Mouse (Mus musculus): ENCODE measurements around the gene Lmod1.

Gene Lmod1

DNA sequence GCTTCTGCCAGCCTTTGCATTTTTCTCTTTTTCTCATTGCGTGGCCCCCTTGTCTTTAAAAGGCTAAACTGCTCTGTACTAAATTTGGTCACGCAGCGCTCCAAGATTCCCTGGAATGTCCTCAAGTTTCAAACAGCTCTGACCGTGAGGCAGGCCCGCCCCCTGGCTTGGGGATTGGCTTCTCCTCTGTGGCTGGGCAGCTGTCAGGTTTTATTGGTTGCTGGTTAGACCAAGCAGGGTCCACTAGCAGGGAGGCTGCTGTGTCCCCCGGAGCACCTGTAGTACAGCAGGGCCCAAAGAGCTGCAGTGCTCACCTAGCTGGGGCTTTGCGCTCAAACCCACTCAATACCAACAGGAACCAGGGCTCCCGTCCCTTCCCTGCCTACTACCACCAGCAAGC lies at the start of gene Lmod1:
Lmod1 (plus strand) TSS at position 237 of the 400 bp plus-strand sequence.
- peak; percentile 46 for DNase-seq (ENCODE audit: low spot score)

DNA sequence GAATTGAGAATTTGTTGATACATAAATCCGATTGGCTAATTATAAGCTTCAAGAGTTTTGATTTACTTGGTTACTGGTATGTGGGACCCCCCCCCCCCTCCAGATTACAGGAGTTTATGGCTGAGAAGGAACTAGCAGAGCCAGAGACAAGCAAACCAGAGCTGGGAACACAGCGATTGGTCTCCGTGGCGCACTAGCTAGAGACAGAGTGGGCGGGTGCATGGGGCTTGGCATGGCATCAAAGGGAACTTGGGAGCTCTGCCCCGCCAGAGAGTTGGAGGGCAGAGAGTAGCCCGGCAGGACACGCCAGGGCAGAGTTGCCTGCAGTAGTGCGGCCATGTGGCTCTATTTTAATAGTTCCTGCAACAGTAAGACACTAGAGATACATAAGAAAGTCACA lies 44.0 kb upstream of the Lmod1 start:
- DNase-seq (ENCODE audit: low spot score) = no peak

DNA sequence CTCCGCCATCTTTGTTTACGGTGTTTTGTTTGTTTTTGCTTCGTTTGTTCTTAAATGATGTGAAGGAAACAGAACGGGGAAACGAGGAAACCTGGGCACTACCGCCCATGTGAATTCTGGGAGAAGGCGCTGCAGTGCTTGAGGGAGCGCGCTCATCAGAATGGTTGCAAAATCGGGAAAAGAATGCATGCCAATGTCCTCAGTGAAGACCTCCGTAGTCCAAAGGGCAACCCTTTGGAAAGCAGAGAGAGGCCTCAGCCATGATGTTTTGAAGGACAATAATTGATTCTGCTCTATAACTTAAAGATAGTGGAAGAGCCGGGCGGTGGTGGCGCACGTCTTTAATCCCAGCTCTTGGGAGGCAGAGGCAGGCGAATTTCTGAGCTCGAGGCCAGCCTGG lies 42.8 kb upstream of the Lmod1 start:
- no peak for DNase-seq (ENCODE audit: low spot score)

DNA sequence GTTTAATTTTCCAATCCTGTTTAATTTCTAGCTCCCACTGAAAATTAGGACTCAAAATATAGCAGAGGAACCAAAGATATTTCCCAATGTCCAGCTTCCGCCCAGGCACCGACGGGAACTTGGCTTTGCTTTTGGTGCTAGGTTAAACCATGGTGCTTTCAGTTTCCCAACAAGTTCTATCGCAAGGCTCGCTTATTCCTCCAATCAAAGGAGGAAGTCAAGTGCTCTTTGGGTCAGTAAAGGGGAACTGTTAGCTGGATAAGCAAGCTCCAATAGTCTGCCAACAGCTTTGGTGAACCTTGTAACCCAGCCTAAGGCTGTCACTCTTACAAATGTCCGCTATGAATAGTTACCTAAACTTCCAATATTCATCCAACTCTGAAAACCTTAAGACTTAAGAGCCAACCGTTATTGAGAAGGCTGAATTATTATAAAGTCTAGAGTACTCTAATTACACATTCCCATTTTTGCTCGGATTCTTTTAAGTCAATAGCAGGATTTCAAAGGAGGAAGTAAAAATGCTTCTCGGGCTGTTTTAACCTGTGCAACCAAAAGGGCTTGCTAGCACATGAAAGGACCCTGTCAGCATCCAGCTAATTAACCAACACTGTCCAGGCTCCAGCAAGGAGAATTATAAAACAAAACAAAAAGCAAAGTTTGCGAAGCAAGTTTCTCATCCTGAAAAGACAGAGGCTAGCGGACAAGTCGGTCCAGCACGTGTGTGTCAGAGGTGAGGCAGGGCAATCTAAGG lies 41.9 kb upstream of the Lmod1 start:
- no peak for DNase-seq (ENCODE audit: low spot score)

DNA sequence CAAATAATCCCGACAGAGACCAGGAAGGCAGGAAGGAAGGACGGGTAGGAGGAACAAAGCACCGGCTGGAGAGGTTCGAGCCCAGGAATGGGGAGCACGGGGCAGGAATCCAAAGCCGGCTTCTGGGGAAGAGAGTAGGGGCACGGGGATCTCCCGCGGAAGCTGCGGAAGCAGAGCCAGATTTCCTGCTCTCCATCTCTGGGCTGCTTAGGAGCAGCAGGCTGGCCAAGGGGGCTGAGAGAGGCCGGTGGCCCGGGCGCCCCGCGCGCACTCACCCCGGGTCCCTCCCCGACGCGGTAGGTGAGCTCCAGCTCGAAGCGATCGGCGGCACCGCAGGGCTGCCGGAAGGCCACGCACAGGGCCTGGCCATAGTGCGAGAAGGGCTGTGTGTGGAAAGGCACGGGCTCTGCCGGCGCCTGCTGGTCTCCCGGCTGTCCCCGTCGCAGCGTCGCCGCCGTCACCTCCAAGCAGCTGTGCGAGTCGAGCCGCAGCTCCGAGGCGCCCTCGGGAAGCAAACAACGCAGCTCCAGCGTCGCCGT lies 41.3 kb upstream of the Lmod1 start:
- no peak for DNase-seq (ENCODE audit: low spot score)

DNA sequence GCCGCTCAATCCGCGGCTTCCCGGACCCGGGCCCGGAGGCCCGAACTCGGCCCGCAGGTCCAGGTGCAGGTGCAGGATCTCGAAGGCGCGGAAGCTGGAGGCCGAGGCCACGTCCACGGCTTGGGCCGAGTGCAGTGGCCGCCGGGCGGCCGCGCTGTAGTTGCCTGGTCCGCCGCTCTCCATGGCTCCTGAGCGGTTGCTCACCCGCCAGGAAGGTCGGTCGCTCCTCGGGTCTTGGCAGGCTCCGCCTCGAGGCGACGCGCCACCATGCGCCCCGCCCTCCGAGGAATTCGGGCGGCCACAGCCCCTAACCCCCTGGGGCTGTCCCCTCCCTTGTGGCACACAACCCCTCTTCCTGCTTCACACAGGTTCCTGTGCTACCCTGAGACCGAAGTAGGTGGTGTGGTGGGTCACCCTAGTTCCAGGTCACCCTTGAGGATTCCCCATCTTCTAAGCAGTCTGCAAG lies 40.7 kb upstream of the Lmod1 start, which contains the start of gene Rnpep:
Rnpep (minus strand) TSS at position 259 of the 466 bp plus-strand sequence.
- peak; percentile 79 for DNase-seq (ENCODE audit: low spot score)

DNA sequence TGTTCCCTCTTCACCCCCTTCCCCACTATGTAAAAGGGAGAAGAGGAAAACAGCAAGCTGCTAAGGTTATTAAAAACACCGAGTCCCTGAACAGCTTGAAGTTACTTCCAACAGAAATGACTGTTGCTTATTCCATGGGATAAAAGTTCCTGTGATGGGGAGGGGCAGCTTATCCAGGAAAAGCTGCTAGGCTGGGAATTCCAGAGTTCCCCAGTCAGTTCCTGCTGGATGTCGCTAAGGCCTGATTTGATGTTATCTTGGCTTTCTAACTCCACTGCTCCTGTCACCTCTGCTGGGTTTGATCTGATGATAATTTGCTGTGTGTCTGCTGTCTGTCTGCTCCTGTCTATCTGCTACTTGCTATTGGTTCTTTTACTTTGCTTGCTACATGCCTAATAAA lies 38.3 kb upstream of the Lmod1 start:
- DNase-seq (ENCODE audit: low spot score) = no peak

DNA sequence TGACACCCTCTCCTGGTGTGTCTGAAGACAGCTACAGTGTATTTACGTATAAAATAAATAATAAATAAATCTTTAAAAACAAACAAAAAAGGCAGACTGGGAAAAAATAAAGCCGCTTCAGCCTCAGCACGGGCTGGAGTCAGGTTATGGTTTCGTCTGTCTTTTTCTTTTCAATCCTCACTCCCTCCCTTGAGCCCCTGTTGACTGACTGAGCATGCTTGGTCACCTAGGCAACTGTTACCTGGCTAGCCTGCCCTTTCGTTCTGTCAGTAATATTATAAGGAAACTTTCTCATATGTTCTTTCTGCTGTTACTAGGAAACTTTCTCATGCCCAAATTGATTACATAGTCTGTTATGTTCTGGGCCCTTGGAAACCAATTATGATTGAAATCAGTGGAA lies 33.7 kb upstream of the Lmod1 start:
- DNase-seq (ENCODE audit: low spot score) = no peak

DNA sequence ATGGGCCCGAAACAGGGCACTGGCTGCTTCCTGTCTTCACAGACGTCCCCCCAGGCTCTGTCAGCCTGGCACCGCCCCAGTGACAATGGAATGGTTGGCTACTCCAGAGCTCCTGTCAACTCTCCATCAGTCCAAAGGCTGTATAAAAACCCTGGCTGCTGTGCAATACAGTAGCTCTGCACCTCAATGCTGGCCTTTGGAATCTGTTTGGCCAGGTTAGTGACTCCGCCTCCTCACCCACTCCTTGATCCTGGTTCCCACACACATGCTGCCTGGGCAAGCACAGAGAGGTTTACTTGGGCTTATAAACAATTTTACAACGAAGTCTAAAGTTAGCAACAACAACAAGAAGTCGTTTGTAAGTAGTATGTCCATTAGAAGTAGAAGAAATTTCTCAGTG lies 13.3 kb upstream of the Lmod1 start:
- no peak for DNase-seq (ENCODE audit: low spot score)

DNA sequence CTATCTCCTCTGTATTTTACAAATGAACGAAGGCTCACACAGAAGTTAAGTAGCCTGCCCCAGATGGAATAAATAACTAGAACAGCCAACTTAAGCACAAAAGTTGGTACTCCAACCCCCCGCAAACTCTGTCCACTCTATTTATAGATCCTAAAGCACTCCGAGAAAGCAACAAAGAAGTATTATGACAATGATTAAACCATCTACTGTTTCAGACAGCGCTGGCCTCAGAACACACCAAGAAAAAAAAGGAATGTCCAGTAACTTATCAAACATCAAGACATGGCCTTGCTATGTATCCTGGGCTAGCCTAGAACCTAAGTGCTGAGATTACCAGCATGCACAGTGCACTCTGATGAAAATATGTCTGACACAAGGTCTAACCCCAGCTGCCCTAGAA lies 12.4 kb upstream of the Lmod1 start:
- no peak for DNase-seq (ENCODE audit: low spot score)

DNA sequence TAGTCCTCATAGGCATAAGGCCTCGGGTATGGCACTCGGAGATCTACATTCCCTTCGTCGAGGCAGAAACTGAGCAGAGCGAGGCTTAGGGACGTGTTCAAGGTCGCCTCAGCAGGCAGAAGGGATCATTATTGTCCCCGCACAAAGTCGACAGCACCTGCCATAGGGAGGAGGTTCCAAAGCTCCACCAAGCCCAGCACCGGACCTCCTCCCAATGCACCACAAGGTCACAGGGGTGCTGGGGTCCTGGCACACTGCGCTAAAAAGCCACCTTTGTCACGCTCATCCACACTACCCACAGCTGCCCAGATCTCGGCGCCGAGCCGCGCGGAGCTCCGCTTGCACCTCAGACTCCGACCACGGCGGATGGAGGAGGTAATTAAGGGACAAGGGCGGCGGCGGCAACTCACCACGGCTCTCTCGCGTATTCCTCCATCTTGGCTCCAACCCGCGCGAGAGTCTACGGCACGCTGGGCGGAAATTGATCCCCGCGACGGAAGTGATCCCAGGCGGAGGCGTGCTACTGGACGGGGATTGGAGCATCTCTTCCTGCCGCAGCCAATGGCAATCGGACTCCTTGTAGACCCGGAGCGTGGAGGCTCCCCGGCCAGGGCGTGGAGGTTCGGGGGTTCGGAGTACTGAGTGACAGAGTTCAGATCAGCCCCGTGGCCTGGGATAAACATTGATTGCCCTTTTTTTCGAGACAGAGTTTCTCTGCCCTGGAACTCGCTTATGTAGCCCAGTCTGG lies 11.1 kb upstream of the Lmod1 start, which contains the start of gene Timm17a:
Timm17a (minus strand) TSS at position 495 of the 748 bp plus-strand sequence.
- DNase-seq (ENCODE audit: low spot score) = peak; percentile 96

DNA sequence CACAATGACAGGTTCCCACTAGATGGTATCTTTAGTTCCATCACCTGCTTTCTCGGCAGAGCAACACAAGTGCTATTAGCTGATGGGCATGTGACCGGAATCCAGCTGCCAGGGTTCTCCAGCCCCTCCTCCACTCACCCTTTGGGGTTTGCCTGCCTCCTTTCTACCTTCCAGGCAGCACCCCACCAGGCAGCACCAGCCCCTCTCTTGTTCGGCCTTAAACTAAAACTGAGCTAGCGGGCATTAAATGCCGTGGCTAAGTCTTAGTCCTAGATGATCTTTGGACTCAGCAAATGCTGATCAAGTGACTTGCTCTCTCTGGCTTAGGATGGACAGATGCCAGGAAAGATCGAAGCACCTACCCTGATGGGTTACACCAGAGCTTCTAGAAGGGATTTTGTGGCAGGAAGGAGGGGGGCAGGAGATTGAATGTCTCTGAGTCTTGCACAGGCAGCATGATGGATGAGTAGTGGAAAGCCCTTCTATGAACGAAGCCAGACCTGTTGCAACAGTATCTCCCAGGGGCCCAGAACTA lies 1.2 kb upstream of the Lmod1 start:
- DNase-seq (ENCODE audit: low spot score) = no peak

DNA sequence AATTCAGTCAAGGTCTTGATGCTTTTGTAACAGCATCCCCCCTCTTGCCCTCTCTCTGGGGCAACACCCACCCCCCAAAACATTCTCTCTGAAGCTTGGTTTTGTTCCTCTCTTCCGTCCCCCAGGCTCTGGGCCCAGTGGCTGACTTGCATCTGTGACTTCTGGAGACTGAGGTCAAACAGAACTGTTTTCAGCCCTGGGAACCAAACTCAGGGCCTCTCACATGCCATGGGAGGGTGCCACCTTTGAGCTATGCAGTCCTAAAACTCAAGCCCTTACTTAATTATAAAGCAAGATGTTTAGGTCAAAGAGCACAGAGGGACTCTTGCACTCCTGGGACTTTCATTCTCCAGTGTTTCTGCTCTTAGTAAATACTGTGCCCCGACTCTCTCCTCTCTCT lies 1.3 kb downstream of the Lmod1 start:
- DNase-seq (ENCODE audit: low spot score) = no peak

DNA sequence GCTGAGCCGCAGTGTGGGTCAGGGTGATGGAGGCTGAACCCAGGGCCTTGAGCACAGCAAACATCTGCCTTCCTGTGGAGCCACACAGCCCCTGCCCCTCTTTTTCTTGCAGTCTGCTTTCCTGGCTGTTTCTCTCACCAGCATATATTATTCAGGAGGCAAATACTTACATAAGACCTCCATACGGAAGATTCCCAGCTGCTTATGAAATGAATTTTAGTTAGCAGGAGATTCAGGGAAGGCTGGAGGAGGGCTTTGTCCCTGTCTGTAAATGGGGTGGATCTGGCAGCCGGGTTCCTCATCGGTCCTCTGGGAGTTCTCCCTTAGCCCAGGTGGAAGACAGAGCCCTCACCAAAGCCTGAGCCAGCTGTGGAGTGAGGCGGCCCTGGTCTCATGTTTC lies 3.8 kb downstream of the Lmod1 start:
- DNase-seq (ENCODE audit: low spot score) = no peak

DNA sequence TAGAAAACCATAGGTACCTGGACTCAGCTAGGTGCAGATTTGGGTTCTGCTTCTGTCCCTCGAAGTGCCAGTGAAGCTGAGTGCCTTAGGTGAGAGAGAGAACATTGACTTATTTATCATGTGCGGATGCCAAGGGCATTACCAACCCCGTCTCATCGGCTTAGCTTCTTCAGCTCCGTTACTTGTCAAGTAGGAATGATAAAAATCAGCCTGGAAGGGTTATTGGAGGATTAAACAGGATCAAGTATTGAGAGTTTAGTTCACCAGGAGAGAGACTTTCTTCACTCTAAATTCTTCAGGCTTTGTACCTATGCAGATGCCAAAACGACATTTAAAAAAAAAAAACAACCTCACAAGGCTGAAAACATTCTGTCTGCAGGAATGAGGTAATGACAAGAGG lies 6.0 kb downstream of the Lmod1 start:
- DNase-seq (ENCODE audit: low spot score) = no peak

DNA sequence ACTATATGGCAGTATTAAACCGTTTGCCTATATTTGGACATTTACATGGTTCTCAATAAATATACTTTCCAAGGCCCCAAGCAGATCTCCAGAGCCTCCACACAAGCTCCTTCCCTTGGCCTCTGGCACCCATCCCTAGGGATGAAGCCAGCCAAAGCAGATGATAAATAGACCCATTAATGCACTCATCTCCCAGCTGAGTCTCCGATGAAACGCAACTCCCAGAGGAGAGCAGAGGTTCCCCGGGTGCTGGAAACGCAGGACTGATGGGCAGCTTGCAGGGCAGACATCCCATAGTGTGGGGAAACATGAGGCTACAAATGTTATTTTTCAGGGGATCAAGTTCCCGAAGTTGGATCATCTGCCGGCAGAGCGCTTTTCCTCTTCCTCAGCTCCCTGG lies 17.3 kb downstream of the Lmod1 start:
- no peak for DNase-seq (ENCODE audit: low spot score)

DNA sequence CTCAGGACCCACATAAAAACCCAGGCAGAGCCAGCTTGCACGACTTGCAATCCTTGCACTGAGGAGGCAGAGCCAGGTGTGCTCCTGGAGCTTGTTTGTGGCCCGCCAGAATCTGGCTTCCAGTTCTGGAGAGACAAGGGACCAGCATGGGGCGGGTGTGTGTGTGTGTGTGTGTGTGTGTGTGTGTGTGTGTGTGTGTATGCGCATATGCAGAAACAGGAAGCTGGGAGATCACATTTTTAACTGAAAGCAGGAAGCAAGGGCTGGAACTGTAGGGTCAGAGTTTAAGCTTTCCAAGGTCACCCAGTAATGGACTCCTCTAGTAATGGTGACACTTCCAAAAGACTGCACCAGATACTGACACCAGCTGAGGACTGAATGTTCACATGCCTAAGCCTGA lies 19.4 kb downstream of the Lmod1 start:
- DNase-seq (ENCODE audit: low spot score) = no peak

DNA sequence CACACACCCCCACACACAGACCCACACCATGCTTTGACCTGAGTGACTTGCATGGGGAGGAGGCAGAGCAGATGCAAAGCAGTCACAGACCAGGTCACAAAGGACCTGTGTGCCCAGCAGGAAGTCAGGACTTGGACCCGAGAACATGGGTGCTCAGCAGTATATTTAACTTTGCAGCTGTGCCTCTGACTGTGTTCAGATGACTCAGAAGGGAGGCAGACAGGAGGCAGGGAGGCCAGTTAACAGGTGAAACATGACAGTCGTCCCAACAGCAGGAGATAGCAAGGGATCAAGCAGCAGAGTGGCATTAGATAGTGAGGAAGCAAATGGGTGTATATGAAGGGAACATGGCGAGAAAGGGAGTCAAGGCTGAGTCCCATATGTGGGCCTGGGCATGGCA lies 22.3 kb downstream of the Lmod1 start:
- no peak for DNase-seq (ENCODE audit: low spot score)

DNA sequence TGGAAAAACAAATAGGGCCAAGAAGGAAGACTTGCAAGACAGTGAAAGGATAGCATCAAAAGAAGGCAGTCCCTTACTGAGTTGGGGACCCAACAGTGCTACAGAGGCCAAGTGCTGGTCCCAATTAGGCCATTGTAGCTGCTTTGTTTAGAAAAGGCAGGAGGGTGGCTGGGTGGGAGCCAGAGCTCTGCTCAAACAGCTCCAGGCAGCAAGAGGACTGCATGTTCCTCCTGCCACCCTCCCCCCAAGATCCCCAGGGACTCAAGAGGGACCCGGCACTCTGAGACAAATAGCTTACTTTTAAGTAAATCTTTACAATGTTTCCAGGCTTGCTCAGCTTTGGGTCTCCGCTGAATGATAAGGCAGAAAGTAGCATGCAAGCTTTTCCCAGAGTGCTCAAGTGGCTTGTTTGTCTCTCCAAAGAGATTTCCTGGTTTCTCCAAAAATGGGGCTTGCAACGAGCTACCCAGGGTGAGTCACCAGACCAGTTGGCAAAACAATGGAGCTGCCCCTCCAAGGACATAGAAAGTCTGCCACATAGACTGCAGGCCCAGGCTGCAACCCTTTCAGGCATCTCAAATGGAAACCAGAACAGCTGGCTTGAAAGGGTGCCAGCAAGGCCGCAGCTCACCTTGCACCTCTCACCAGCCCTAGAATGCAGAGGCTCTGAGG lies 23.0 kb downstream of the Lmod1 start:
- no peak for DNase-seq (ENCODE audit: low spot score)

DNA sequence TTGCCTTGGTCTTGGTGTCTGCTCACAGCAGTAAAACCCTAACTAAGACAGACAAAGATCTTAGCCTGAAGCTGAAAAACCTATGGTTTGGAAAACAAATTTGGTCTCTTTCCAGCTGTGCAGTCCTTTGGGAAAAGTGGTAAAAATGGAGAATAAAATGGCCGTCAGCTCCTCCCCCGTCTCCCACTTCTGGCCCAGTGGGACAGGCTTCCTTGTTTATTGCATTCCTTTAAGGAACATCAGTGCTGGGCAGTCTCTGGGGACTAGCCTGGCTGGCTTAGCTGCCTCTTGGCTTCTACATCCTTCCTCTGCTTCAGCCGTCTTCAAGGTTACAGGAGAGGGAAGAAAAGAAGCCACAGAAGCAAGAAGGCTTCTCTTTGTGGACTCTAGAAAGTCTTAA lies 27.3 kb downstream of the Lmod1 start:
- DNase-seq (ENCODE audit: low spot score) = no peak

DNA sequence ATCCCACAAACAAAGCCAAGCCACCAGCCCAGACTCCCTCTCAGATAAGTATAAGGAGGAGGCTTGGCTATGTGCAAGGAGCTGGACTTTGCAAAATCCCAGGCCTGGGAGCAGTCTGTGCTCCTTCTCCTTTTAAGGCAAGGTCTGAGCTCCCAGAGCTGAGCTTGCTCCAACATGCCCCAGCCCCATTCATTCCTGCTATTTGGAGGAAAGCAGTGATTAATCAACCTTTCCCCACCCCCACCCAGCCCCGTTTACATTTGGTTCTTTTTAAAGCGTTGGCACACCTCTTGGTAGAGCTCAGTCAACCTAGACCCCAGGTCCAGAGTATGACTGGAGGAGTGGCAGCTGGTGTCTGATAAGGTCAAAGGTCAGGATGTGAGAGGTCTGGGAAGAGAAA lies 34.5 kb downstream of the Lmod1 start:
- no peak for DNase-seq (ENCODE audit: low spot score)

DNA sequence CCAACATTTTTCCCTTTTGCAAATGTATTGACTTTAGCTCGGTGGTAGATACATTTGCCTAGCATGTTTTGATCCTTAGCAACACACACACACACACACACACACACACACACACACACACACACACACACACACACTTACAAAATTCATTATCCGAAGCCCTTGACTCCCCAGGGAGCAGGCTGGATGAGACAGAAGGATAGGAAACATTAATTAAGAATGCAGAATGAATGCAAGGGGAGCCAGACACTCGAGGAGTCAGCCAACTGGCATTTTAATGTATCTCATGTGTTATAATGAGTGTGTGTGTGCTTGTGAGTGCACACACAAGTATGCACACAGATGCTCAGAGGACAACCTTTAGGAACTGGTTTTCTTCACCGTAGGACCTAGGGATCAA lies 36.9 kb downstream of the Lmod1 start:
- peak; percentile 31 for DNase-seq (ENCODE audit: low spot score)

Data from retina, embryonic 14.5 days (tissue).